Comparison of ENCODE assay signal across 33 mouse cellular contexts in genomic region chr9:120292488-120292887, GRCm38 (mm10). TPM values are rescaled to one million over a fixed set of nuclear protein-coding genes. Genes with fewer than 3 reads are reported as not detected.
"Had no signal": no experiment of that assay in that cellular context is flagged by ENCODE, and none has a peak within 500 bp of the region (broad histone marks: within the 10 kb centered on the region; RNA-seq: fewer than 3 reads in every experiment).

No protein-coding gene starts in this region.

- DNase-seq: left cerebral cortex, postnatal 4 days; liver; liver, embryonic 13.5 days; liver, postnatal 0 days; lung, adult 18-20 months; lung, adult 2 months; lung, embryonic 14.5 days; lung, postnatal 10 days; lung, postnatal 14 days; lung, postnatal 36 days; lung, postnatal 4 days; midbrain, embryonic 14.5 days had no signal

- H3K4me2 ChIP-seq: limb, embryonic 12.5 days; limb, embryonic 13.5 days; limb, embryonic 15.5 days; liver, embryonic 11.5 days; liver, embryonic 12.5 days; liver, embryonic 13.5 days; liver, embryonic 15.5 days; lung, embryonic 14.5 days; lung, embryonic 15.5 days; midbrain, embryonic 12.5 days; midbrain, embryonic 13.5 days; midbrain, embryonic 15.5 days; neural tube, embryonic 12.5 days had no signal

- H3K4me1 ChIP-seq: limb, embryonic 10.5 days; limb, embryonic 12.5 days; limb, embryonic 13.5 days; limb, embryonic 15.5 days; liver, embryonic 12.5 days; liver, embryonic 13.5 days; liver, embryonic 15.5 days; lung, embryonic 15.5 days; megakaryocyte, embryonic 14.5 days; midbrain, embryonic 12.5 days; midbrain, embryonic 15.5 days; neural tube, embryonic 12.5 days had no signal

- H3K9me3 ChIP-seq: limb, embryonic 10.5 days; limb, embryonic 12.5 days; limb, embryonic 13.5 days; limb, embryonic 15.5 days; liver, embryonic 12.5 days; liver, embryonic 13.5 days; liver, embryonic 15.5 days; lung, embryonic 15.5 days; megakaryocyte, embryonic 14.5 days; midbrain, embryonic 12.5 days; midbrain, embryonic 13.5 days; midbrain, embryonic 15.5 days; neural tube, embryonic 12.5 days had no signal

- H3K36me3 ChIP-seq: limb, embryonic 10.5 days; limb, embryonic 12.5 days; limb, embryonic 13.5 days; limb, embryonic 15.5 days; liver, embryonic 12.5 days; liver, embryonic 13.5 days; liver, embryonic 15.5 days; lung, embryonic 15.5 days; midbrain, embryonic 12.5 days; midbrain, embryonic 13.5 days; midbrain, embryonic 15.5 days; neural tube, embryonic 12.5 days had no signal

- H3K4me3 ChIP-seq: left cerebral cortex, adult 2 months; limb, embryonic 10.5 days; limb, embryonic 12.5 days; limb, embryonic 13.5 days; limb, embryonic 15.5 days; liver, embryonic 12.5 days; liver, embryonic 13.5 days; liver, embryonic 15.5 days; lung, embryonic 15.5 days; megakaryocyte, embryonic 14.5 days; midbrain, embryonic 12.5 days; midbrain, embryonic 13.5 days; midbrain, embryonic 15.5 days; myocyte; neural tube, embryonic 12.5 days had no signal

- H3K27me3 ChIP-seq: limb, embryonic 12.5 days; limb, embryonic 13.5 days; liver, embryonic 13.5 days; liver, embryonic 15.5 days; lung, embryonic 15.5 days; midbrain, embryonic 13.5 days; midbrain, embryonic 15.5 days; neural tube, embryonic 12.5 days had no signal

- H3K9ac ChIP-seq: limb, embryonic 12.5 days; limb, embryonic 13.5 days; limb, embryonic 15.5 days; liver, embryonic 12.5 days; liver, embryonic 13.5 days; liver, embryonic 14.5 days; liver, embryonic 15.5 days; liver, postnatal 0 days; lung, embryonic 14.5 days; lung, embryonic 15.5 days; midbrain, embryonic 12.5 days; midbrain, embryonic 13.5 days; midbrain, embryonic 15.5 days; neural tube, embryonic 12.5 days had no signal

- H3K27ac ChIP-seq: left cerebral cortex, adult 2 months; limb, embryonic 10.5 days; limb, embryonic 12.5 days; limb, embryonic 13.5 days; limb, embryonic 15.5 days; liver, embryonic 12.5 days; liver, embryonic 13.5 days; liver, embryonic 14.5 days; liver, embryonic 15.5 days; lung, embryonic 15.5 days; macrophage; midbrain, embryonic 12.5 days; midbrain, embryonic 13.5 days; midbrain, embryonic 15.5 days; neural tube, embryonic 12.5 days had no signal

- ATAC-seq: liver, embryonic 12.5 days; liver, postnatal 0 days; lung, postnatal 0 days; midbrain, embryonic 13.5 days; midbrain, embryonic 15.5 days had no signal

RNA-seq across cellular contexts. Expression of gene Myrip, which starts 8.8 kb away (rescaled TPM):
- total RNA-seq: megakaryocyte, adult 5-6 weeks; megakaryocyte-erythroid progenitor cell, adult 5-6 weeks; monocyte, adult 5-6 weeks had no signal
- polyA plus RNA-seq: limb, embryonic 10.5 days; macrophage had no signal
